Mouse (Mus musculus) ES-E14 (cell line): ENCODE measurements around the gene Baz2b. TPM values are rescaled to one million over a fixed set of nuclear protein-coding genes. Genes with fewer than 3 reads are reported as not detected.

Source experiments
- DNase-seq: peaks from one replicate; pipeline ENCODE4 v3.0.0-alpha.2; 2013; ENCODE audit warnings: low read depth, low spot score
- H3K27ac ChIP-seq: 2 replicates; pipeline ENCODE4 v1.5.1; 2012; ENCODE audit warnings: low read depth, mild to moderate bottlenecking, low read length, moderate library complexity, mixed read lengths; ENCODE audit not compliant: poor library complexity, insufficient read depth, severe bottlenecking
- H3K36me3 ChIP-seq: 2 replicates; pipeline ENCODE4 v1.6.1; 2012; ENCODE audit warnings: mild to moderate bottlenecking, low read length, moderate library complexity, mixed read lengths; ENCODE audit not compliant: control insufficient read depth, poor library complexity, insufficient read depth, severe bottlenecking
- H3K4me1 ChIP-seq, 2 experiments: fragments of 150-350 bp in 1 of 2; sonication (generic) in 1 of 2; 2 replicates each; pipeline ENCODE4 v1.6.1; 2012; ENCODE audit warnings: low read length in 2 of 2, mild to moderate bottlenecking in 1 of 2, mixed read lengths in 1 of 2; ENCODE audit not compliant: control insufficient read depth in 2 of 2, insufficient read depth in 2 of 2, poor library complexity in 1 of 2
- H3K4me3 ChIP-seq, 2 experiments: fragments of 150-350 bp in 1 of 2; sonication (generic) in 1 of 2; 2 replicates each; pipeline ENCODE4 v1.5.1; 2012; ENCODE audit warnings: low read length in 2 of 2, low read depth in 1 of 2, mild to moderate bottlenecking in 1 of 2, mixed read lengths in 1 of 2; ENCODE audit not compliant: insufficient read depth in 1 of 2, poor library complexity in 1 of 2, severe bottlenecking in 1 of 2
- H3K9ac ChIP-seq: 2 replicates; pipeline ENCODE4 v1.6.1; 2012; ENCODE audit warnings: low read depth, mild to moderate bottlenecking, low read length, mixed read lengths; ENCODE audit not compliant: poor library complexity, insufficient read depth, severe bottlenecking
- H3K9me3 ChIP-seq: fragments of 150-350 bp; sonication (generic); 2 replicates; pipeline ENCODE4 v1.6.1; 2012; ENCODE audit warnings: low read depth, mild to moderate bottlenecking, low read length; ENCODE audit not compliant: control insufficient read depth, insufficient read depth
- CHD2 ChIP-seq: IDR thresholded peaks from 2 replicates; pipeline ENCODE4 v1.6.1; 2014; ENCODE audit warnings: mild to moderate bottlenecking, low read depth, low read length, inconsistent platforms
- HCFC1 ChIP-seq: IDR thresholded peaks from 2 replicates; pipeline ENCODE4 v1.6.1; 2012; ENCODE audit warnings: low read length, inconsistent platforms, borderline replicate concordance; ENCODE audit not compliant: insufficient read depth
- MAFK ChIP-seq: IDR thresholded peaks from 2 replicates; pipeline ENCODE4 v1.6.1; 2014; ENCODE audit warnings: mild to moderate bottlenecking, low read depth, low read length, inconsistent platforms; ENCODE audit not compliant: insufficient read depth
- ZC3H11A ChIP-seq: IDR thresholded peaks from 2 replicates; pipeline ENCODE4 v1.6.1; 2012; ENCODE audit warnings: low read depth, mild to moderate bottlenecking, inconsistent platforms, low read length, borderline replicate concordance
- ZNF384 ChIP-seq: IDR thresholded peaks from 2 replicates; pipeline ENCODE4 v1.6.1; 2012; ENCODE audit warnings: low read depth, low read length, inconsistent platforms
- in situ Hi-C, 2 experiments: fragments of 600-800 bp; cut with MboI; formaldehyde crosslinking; loops; one replicate each; pipeline ENCODE4 v1.15.1; 2025; ENCODE audit warnings: low sequenced_read_pairs in 2 of 2, inconsistent platforms in 1 of 2; ENCODE audit not compliant: unreplicated experiment in 2 of 2
- total RNA-seq: library from RNA; depleted of rRNA; stranded (reverse); fragments of 300-350 nt; gene quantifications from 2 replicates; pipeline ENCODE4 v1.2.3, GENCODE M21; 2012

Baz2b gene
- total RNA-seq, 1 experiment = 22.0 TPM

GRCm38 (mm10) chr2:60065415-60065814 lies 144.2 kb downstream of the Baz2b start:
- no peaks in the 10 kb centered on the region for H3K9me3 ChIP-seq
- no peaks in the 10 kb centered on the region for H3K4me1 ChIP-seq
- no peak overlapping the region for H3K9ac ChIP-seq
- TF ChIP-seq CHD2 = no peak
- no peak for TF ChIP-seq ZC3H11A
- TF ChIP-seq ZNF384 = no peak
- no peak for TF ChIP-seq HCFC1
- no peak for TF ChIP-seq MAFK
- DNase-seq = no peak
- no peaks in the 10 kb centered on the region for H3K36me3 ChIP-seq
- no peak overlapping the region for H3K27ac ChIP-seq
- in situ Hi-C loops = no loop called here
- H3K4me3 ChIP-seq = no peak overlapping the region

DNA sequence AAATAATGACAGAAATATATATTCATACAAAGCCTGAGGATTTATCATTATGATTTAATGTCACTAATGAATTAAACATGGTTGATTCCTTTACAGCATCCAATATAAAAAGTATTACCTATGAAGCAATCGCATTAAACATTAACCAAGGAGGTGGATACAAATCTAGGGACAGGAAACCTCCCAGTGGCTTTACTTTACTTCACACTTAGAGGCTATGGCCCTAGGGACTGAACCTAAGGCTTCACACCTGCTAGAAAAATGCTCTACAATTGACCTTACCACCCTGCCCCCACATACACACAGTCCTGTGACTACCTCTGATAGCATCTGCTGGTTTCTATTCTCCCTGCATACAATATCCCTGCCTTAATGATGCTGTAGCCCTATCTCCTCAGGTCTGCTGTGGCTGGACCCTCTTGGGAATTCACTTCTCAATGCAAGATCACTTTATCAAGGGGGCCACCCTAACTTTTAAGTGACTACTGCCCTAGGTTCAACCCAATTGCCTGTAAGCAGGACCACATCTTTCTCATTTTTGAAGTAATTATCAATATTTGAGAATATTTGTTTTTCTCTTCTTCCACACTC lies 149.4 kb downstream of the Baz2b start:
- in situ Hi-C loops = no loop called here
- no peaks in the 10 kb centered on the region for H3K4me1 ChIP-seq
- H3K27ac ChIP-seq = no peak overlapping the region
- no peak overlapping the region for H3K9ac ChIP-seq
- no peak for DNase-seq
- no peak overlapping the region for H3K4me3 ChIP-seq
- H3K36me3 ChIP-seq = no peaks in the 10 kb centered on the region
- no peak for TF ChIP-seq MAFK
- TF ChIP-seq ZC3H11A = no peak
- no peak for TF ChIP-seq ZNF384
- no peak for TF ChIP-seq HCFC1
- TF ChIP-seq CHD2 = no peak
- no peaks in the 10 kb centered on the region for H3K9me3 ChIP-seq

DNA sequence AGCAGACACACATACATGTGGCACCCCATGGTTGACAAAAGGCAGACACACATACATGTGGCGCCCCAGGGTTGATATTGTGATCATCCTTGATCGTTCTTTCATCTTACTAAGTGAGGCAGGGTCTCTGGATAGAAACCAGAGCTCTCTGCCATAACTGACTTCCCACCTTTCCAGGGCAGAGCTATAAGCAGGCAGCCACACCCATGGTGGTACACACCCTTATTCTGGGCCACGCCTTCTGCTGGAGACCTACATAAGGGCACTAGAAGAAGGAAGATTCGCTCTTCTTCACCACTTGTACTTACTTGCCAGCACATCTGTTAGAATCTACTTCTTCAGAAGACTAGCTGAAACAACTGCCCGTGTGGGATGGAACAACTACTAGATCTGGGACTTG lies 150.3 kb downstream of the Baz2b start:
- TF ChIP-seq CHD2 = no peak
- TF ChIP-seq MAFK = no peak
- no peak for TF ChIP-seq HCFC1
- no peak for TF ChIP-seq ZNF384
- no peak for TF ChIP-seq ZC3H11A
- no peaks in the 10 kb centered on the region for H3K4me1 ChIP-seq
- H3K9me3 ChIP-seq = no peaks in the 10 kb centered on the region
- in situ Hi-C loops = no loop called here
- DNase-seq = no peak
- H3K4me3 ChIP-seq = no peak overlapping the region
- H3K36me3 ChIP-seq = no peaks in the 10 kb centered on the region
- H3K27ac ChIP-seq = no peak overlapping the region
- no peak overlapping the region for H3K9ac ChIP-seq

DNA sequence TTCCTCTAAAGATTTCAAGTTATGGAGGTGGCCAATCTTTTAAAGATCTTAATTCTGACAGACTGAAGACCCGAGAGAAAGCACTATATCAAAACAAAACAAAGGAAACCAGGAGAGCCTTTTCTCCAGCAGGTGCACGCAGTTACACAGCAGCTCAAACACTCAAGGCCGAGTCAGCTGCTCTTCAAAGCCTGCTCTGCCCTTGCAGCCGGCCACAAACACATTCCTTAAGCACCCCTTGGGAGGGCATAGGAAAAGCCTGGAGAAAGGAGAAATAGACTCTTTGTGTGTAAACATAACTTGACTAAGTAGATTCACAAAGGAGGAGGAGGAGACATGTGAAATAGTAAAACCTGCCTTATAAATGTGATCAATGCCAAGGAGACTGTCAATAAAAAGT lies 153.6 kb downstream of the Baz2b start:
- no peak overlapping the region for H3K9ac ChIP-seq
- peaks cover 5 to 21% of the 10 kb centered on the region in 2 experiments; a peak in 3 of 4 replicates for H3K4me1 ChIP-seq
- no peak overlapping the region for H3K4me3 ChIP-seq
- TF ChIP-seq MAFK (no peak), CHD2 (no peak), HCFC1 (no peak), ZC3H11A (no peak), ZNF384 (no peak)
- H3K36me3 ChIP-seq = no peaks in the 10 kb centered on the region
- DNase-seq = no peak
- in situ Hi-C loops = no loop called here
- no peak overlapping the region for H3K27ac ChIP-seq
- no peaks in the 10 kb centered on the region for H3K9me3 ChIP-seq

GRCm38 (mm10) chr2:60054808-60055535 lies 154.7 kb downstream of the Baz2b start:
- Histone ChIP-seq H3K36me3 (no peaks in the 10 kb centered on the region), H3K9me3 (no peaks in the 10 kb centered on the region), H3K4me3 (no peak overlapping the region), H3K4me1 (peaks cover 5 to 24% of the 10 kb centered on the region in 2 experiments; a peak in 3 of 4 replicates), H3K27ac (no peak overlapping the region), H3K9ac (no peak overlapping the region)
- in situ Hi-C loops = no loop called here
- no peak for DNase-seq
- no peak for TF ChIP-seq MAFK
- no peak for TF ChIP-seq ZNF384
- no peak for TF ChIP-seq ZC3H11A
- TF ChIP-seq HCFC1 = no peak
- no peak for TF ChIP-seq CHD2
